Mouse (Mus musculus): ENCODE measurements around the gene Bcl6. TPM values are rescaled to one million over a fixed set of nuclear protein-coding genes. Genes with fewer than 3 reads are reported as not detected.

Bcl6 gene
- polyA plus RNA-seq, 1 experiment from 2014 or later: 0.23 TPM

- 73% methylated on average over 7 of the region's 7 CpGs for WGBS
- no peaks in the 10 kb centered on the region for H3K9me3 ChIP-seq (ENCODE audit: control insufficient read depth, low read length)
- TF ChIP-seq CTCF (IDR thresholded peaks at IDR 0.05; ENCODE audit: low read depth): no peak
- no peak for TF ChIP-seq EP300 (optimal IDR thresholded peaks at IDR 0.05)
- ATAC-seq (ENCODE audit: low FRiP score, low TSS enrichment) (no peak), DNase-seq (ENCODE audit: low spot score) (no peak)
- H3K4me2 ChIP-seq (replicated peaks; ENCODE audit: low read depth): no peak overlapping the region
- no peak overlapping the region for H3K27ac ChIP-seq (replicated peaks)
- no peaks in the 10 kb centered on the region for H3K36me3 ChIP-seq (ENCODE audit: control insufficient read depth, insufficient read depth, low read length)
- H3K4me1 ChIP-seq (replicated peaks; ENCODE audit: control insufficient read depth, insufficient read depth): no peaks in the 10 kb centered on the region
- no peaks in the 10 kb centered on the region for H3K27me3 ChIP-seq (ENCODE audit: control insufficient read depth, insufficient read depth, low read length)
- H3K9ac ChIP-seq (ENCODE audit: low read length): no peak overlapping the region
- H3K4me3 ChIP-seq (ENCODE audit: low read depth, low read length): no peak overlapping the region
These were observed 36.8 kb upstream of the Bcl6 start for GRCm38 (mm10) chr16:24025442-24025841.

GRCm38 (mm10) chr16:24022605-24023004 is 34.0 kb upstream of the Bcl6 start:
- no peak overlapping the region for H3K4me3 ChIP-seq (ENCODE audit: low read depth, low read length)
- H3K27ac ChIP-seq (replicated peaks): no peak overlapping the region
- H3K4me2 ChIP-seq (replicated peaks; ENCODE audit: low read depth): no peak overlapping the region
- no peak for DNase-seq (ENCODE audit: low spot score)
- ATAC-seq (ENCODE audit: low FRiP score, low TSS enrichment): no peak
- H3K27me3 ChIP-seq (ENCODE audit: control insufficient read depth, insufficient read depth, low read length): no peaks in the 10 kb centered on the region
- no peaks in the 10 kb centered on the region for H3K36me3 ChIP-seq (ENCODE audit: control insufficient read depth, insufficient read depth, low read length)
- WGBS: 78% methylated on average over 4 of the region's 4 CpGs
- no peaks in the 10 kb centered on the region for H3K4me1 ChIP-seq (replicated peaks; ENCODE audit: control insufficient read depth, insufficient read depth)
- H3K9ac ChIP-seq (ENCODE audit: low read length): no peak overlapping the region
- no peaks in the 10 kb centered on the region for H3K9me3 ChIP-seq (ENCODE audit: control insufficient read depth, low read length)
- TF ChIP-seq CTCF (IDR thresholded peaks at IDR 0.05; ENCODE audit: low read depth) (no peak), EP300 (optimal IDR thresholded peaks at IDR 0.05) (no peak)

GRCm38 (mm10) chr16:24021722-24022121 is 33.1 kb upstream of the Bcl6 start:
- ATAC-seq (ENCODE audit: low FRiP score, low TSS enrichment) (no peak), DNase-seq (ENCODE audit: low spot score) (no peak)
- H3K4me1 ChIP-seq (replicated peaks; ENCODE audit: control insufficient read depth, insufficient read depth): no peaks in the 10 kb centered on the region
- H3K36me3 ChIP-seq (ENCODE audit: control insufficient read depth, insufficient read depth, low read length): no peaks in the 10 kb centered on the region
- H3K4me2 ChIP-seq (replicated peaks; ENCODE audit: low read depth): no peak overlapping the region
- TF ChIP-seq CTCF (IDR thresholded peaks at IDR 0.05; ENCODE audit: low read depth): no peak
- no peak for TF ChIP-seq EP300 (optimal IDR thresholded peaks at IDR 0.05)
- no peaks in the 10 kb centered on the region for H3K9me3 ChIP-seq (ENCODE audit: control insufficient read depth, low read length)
- no peak overlapping the region for H3K9ac ChIP-seq (ENCODE audit: low read length)
- 69% methylated on average over 1 of the region's 1 CpGs for WGBS
- no peak overlapping the region for H3K27ac ChIP-seq (replicated peaks)
- no peak overlapping the region for H3K4me3 ChIP-seq (ENCODE audit: low read depth, low read length)
- H3K27me3 ChIP-seq (ENCODE audit: control insufficient read depth, insufficient read depth, low read length): no peaks in the 10 kb centered on the region

GRCm38 (mm10) chr16:24016742-24017141 is 28.1 kb upstream of the Bcl6 start:
- Histone ChIP-seq H3K4me2 (replicated peaks; ENCODE audit: low read depth) (no peak overlapping the region), H3K27me3 (ENCODE audit: control insufficient read depth, insufficient read depth, low read length) (no peaks in the 10 kb centered on the region), H3K27ac (replicated peaks) (no peak overlapping the region), H3K9ac (ENCODE audit: low read length) (no peak overlapping the region), H3K36me3 (ENCODE audit: control insufficient read depth, insufficient read depth, low read length) (no peaks in the 10 kb centered on the region), H3K4me3 (ENCODE audit: low read depth, low read length) (no peak overlapping the region), H3K9me3 (ENCODE audit: control insufficient read depth, low read length) (no peaks in the 10 kb centered on the region), H3K4me1 (replicated peaks; ENCODE audit: control insufficient read depth, insufficient read depth) (no peaks in the 10 kb centered on the region)
- no peak for DNase-seq (ENCODE audit: low spot score)
- no peak for TF ChIP-seq CTCF (IDR thresholded peaks at IDR 0.05; ENCODE audit: low read depth)
- no peak for TF ChIP-seq EP300 (optimal IDR thresholded peaks at IDR 0.05)
- no peak for ATAC-seq (ENCODE audit: low FRiP score, low TSS enrichment)
- 69% methylated on average over 5 of the region's 5 CpGs for WGBS

- 65% methylated on average over 6 of the region's 6 CpGs for WGBS
- ATAC-seq (ENCODE audit: low FRiP score, low TSS enrichment): no peak
- H3K4me1 ChIP-seq (replicated peaks; ENCODE audit: control insufficient read depth, insufficient read depth): no peaks in the 10 kb centered on the region
These were observed 27.6 kb upstream of the Bcl6 start for GRCm38 (mm10) chr16:24016273-24016672.

GRCm38 (mm10) chr16:24014378-24014777 is 25.7 kb upstream of the Bcl6 start:
- DNase-seq (ENCODE audit: low spot score) (no peak), ATAC-seq (ENCODE audit: low FRiP score, low TSS enrichment) (no peak)
- WGBS: 70% methylated on average over 3 of the region's 3 CpGs
- H3K4me2 ChIP-seq (replicated peaks; ENCODE audit: low read depth): no peak overlapping the region
- no peak overlapping the region for H3K27ac ChIP-seq (replicated peaks)
- no peaks in the 10 kb centered on the region for H3K4me1 ChIP-seq (replicated peaks; ENCODE audit: control insufficient read depth, insufficient read depth)
- H3K36me3 ChIP-seq (ENCODE audit: control insufficient read depth, insufficient read depth, low read length): no peaks in the 10 kb centered on the region
- H3K9ac ChIP-seq (ENCODE audit: low read length): no peak overlapping the region
- no peak overlapping the region for H3K4me3 ChIP-seq (ENCODE audit: low read depth, low read length)
- H3K9me3 ChIP-seq (ENCODE audit: control insufficient read depth, low read length): no peaks in the 10 kb centered on the region
- no peaks in the 10 kb centered on the region for H3K27me3 ChIP-seq (ENCODE audit: control insufficient read depth, insufficient read depth, low read length)
- TF ChIP-seq CTCF (IDR thresholded peaks at IDR 0.05; ENCODE audit: low read depth) (no peak), EP300 (optimal IDR thresholded peaks at IDR 0.05) (no peak)

More at GRCm38 (mm10) chr16:24016273-24016672, 27.6 kb upstream of the Bcl6 start:
- H3K27me3 ChIP-seq (ENCODE audit: control insufficient read depth, insufficient read depth, low read length): no peaks in the 10 kb centered on the region
- TF ChIP-seq CTCF (IDR thresholded peaks at IDR 0.05; ENCODE audit: low read depth) (no peak), EP300 (optimal IDR thresholded peaks at IDR 0.05) (no peak)
- H3K9me3 ChIP-seq (ENCODE audit: control insufficient read depth, low read length): no peaks in the 10 kb centered on the region
- DNase-seq (ENCODE audit: low spot score): no peak
- no peak overlapping the region for H3K4me2 ChIP-seq (replicated peaks; ENCODE audit: low read depth)
- H3K27ac ChIP-seq (replicated peaks): no peak overlapping the region
- no peak overlapping the region for H3K4me3 ChIP-seq (ENCODE audit: low read depth, low read length)
- no peaks in the 10 kb centered on the region for H3K36me3 ChIP-seq (ENCODE audit: control insufficient read depth, insufficient read depth, low read length)
- H3K9ac ChIP-seq (ENCODE audit: low read length): no peak overlapping the region
